Mouse (Mus musculus): ENCODE data around the gene Clmn. TPM values are rescaled to one million over a fixed set of nuclear protein-coding genes. Genes with fewer than 3 reads are reported as not detected.

The Clmn gene
- total RNA-seq, 2 experiments from 2014 or later = 1.4 to 1.7 TPM

- DNase-seq = peak; percentile 29
Observed at GRCm38 (mm10) chr12:104812711-104813110, 52.2 kb downstream of the Clmn start.

GRCm38 (mm10) chr12:104810923-104811443 is 53.9 kb downstream of the Clmn start:
- DNase-seq = no peak

- DNase-seq = peak; percentile 48
Observed at GRCm38 (mm10) chr12:104808421-104809067, 56.3 kb downstream of the Clmn start.

GRCm38 (mm10) chr12:104806680-104807375 is 58.0 kb downstream of the Clmn start:
- no peak for DNase-seq

GRCm38 (mm10) chr12:104801494-104802260 is 63.2 kb downstream of the Clmn start:
- DNase-seq = no peak

- no peak for DNase-seq
Observed at GRCm38 (mm10) chr12:104799365-104799764, 65.5 kb downstream of the Clmn start.

- DNase-seq = no peak
Observed at GRCm38 (mm10) chr12:104797905-104798304, 67.0 kb downstream of the Clmn start.

GRCm38 (mm10) chr12:104796635-104797378 is 68.1 kb downstream of the Clmn start:
- no peak for DNase-seq

GRCm38 (mm10) chr12:104794957-104795356 is 69.9 kb downstream of the Clmn start:
- DNase-seq = no peak

- no peak for DNase-seq
Observed at GRCm38 (mm10) chr12:104793486-104793885, 71.4 kb downstream of the Clmn start.

GRCm38 (mm10) chr12:104777603-104778002 is 87.3 kb downstream of the Clmn start:
- no peak for DNase-seq

GRCm38 (mm10) chr12:104771941-104772340 is 92.9 kb downstream of the Clmn start:
- peak; percentile 39 for DNase-seq

GRCm38 (mm10) chr12:104769201-104769785 is 95.6 kb downstream of the Clmn start:
- DNase-seq = no peak

GRCm38 (mm10) chr12:104767183-104767582 is 97.7 kb downstream of the Clmn start:
- DNase-seq = no peak

GRCm38 (mm10) chr12:104765761-104766160 is 99.1 kb downstream of the Clmn start:
- DNase-seq = peak; percentile 37

GRCm38 (mm10) chr12:104765116-104765515 is 99.8 kb downstream of the Clmn start:
- no peak for DNase-seq

GRCm38 (mm10) chr12:104763918-104764317 is 101.0 kb downstream of the Clmn start:
- no peak for DNase-seq

GRCm38 (mm10) chr12:104761411-104761810 is 103.5 kb downstream of the Clmn start:
- no peak for DNase-seq

- DNase-seq = no peak
Observed at GRCm38 (mm10) chr12:104758066-104758465, 106.8 kb downstream of the Clmn start.

- no peak for DNase-seq
Observed at GRCm38 (mm10) chr12:104753686-104754085, 111.2 kb downstream of the Clmn start.

- DNase-seq = peak; percentile 99
Observed at GRCm38 (mm10) chr12:104751814-104752765, 112.8 kb downstream of the Clmn start, which contains the start of gene Dicer1. TSS of gene Dicer1 (minus strand) at chr12:104751952.
